Mouse (Mus musculus) monocyte, adult 5-6 weeks (primary cell): Measurements from ENCODE around the gene Syde2. TPM values are rescaled to one million over a fixed set of nuclear protein-coding genes. Genes with fewer than 3 reads are reported as not detected.

Experiments
- ATAC-seq: fragments of 153-309, 156-312 bp; replicated peaks from 2 replicates; pipeline ENCODE4 v1.8.0; 2017; ENCODE audit warnings: mild to moderate bottlenecking; ENCODE audit not compliant: low TSS enrichment, insufficient number of reproducible peaks, severe bottlenecking, poor library complexity, low FRiP score
- total RNA-seq: library from RNA; stranded (forward); fragments of 200-1000, 200-491, 200-594 nt; gene quantifications from 3 replicates; pipeline ENCODE4 v1.2.3, GENCODE M21; 2017

Syde2 gene
- total RNA-seq, 1 experiment from 2014 or later: 1.6 TPM

- no peak for ATAC-seq
Observed at GRCm38 (mm10) chr3:146039132-146039903, 51.6 kb downstream of the Syde2 start.

GRCm38 (mm10) chr3:146041382-146041781 lies 53.7 kb downstream of the Syde2 start:
- no peak for ATAC-seq

DNA sequence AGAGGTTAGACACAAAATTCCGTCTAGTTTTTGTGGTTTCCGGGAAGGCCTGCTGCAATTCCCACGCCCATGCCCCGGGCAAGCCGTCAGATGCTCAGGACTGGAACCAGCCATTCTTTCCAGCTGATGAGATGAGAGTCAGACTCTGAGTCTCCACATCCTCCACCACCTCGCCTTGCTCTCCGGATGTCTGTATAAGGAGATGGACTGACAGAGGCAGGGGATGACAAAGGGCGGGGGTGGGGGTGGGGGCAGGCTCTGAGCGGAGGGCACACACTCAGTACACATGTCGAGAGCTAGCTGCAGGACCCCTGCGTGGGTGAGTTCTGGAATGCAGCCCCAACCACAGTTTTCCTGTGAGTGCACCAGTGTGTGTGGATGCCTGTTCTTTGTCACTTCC lies 57.3 kb downstream of the Syde2 start:
- ATAC-seq: no peak

DNA sequence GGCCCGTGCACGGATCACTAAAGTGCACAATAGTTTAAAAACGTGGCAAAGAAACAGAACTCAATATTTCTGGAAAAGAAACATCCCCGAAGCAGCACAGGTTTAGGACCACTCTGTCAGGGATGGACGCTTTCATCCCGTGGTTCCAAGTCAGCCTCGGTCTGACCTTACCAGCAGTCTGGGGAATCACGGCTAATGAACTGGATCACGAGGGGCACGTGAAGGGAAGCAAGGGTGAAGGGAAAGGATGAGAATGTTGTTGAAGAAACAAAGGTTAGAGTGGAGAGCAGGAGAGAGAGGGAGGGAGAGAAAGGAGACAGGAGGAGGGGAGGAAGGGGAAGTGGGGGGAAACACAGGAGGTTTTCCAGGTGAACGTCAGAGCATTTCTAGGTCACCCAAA lies 58.4 kb downstream of the Syde2 start:
- no peak for ATAC-seq

- ATAC-seq: peak; percentile 34; the same call in 1 of the 2 replicates
Observed at GRCm38 (mm10) chr3:146047704-146048207, 60.1 kb downstream of the Syde2 start.

GRCm38 (mm10) chr3:146049951-146050350 lies 62.3 kb downstream of the Syde2 start:
- no peak for ATAC-seq

GRCm38 (mm10) chr3:146051277-146052007 lies 63.8 kb downstream of the Syde2 start:
- ATAC-seq: no peak

DNA sequence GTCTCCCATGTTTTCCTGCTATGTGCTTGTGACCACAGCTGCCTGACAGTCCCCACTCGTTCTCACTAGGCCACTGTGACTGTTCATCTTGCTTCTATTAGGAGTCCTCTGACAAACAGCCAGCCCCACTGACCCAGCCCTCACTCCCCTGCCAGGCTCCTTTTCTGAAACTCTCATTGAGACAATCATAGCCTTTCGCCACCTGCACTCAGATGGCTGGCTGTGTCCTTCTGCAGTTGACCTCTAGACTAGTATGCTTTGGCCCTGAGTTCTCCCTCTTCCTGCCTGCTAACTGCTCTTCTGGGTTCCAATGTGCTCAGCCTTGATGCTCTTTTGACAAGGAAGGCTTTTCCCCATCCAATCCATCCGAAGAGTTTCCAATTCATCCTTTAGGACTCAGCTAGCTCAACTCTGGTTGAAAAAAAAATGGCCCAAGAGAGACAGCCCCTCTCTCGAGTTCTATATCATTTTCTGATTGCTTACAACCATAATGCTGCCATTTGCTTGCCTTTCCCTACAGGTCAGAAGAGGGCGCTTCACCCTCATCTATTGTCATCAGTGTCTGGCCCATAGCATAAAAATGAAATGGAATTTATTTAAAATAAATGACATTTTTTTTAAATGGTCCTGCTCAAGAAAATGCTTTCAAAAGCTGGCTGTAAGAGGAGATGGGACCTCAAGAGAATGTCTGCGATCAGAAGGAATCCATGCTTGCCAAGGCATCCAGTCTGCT lies 65.6 kb downstream of the Syde2 start:
- no peak for ATAC-seq

DNA sequence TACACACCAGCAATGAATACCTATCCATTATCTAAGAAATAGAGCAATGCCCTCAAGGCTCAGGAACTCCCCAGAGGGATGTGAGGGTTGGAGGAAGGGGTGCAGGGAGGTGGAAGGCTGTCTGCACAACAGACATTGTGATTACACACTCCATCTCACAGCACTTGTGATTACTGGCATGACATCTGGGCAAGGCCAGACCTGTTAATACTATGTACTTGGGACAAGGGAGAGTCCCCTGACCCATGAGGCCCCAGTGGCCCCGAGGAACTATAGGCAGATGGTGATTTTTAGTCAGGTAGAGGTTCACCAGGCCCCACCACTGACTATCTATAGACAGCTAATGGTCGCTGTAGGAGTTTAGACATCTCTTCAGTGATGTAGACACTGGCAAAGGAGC lies 66.2 kb downstream of the Syde2 start:
- ATAC-seq: no peak

GRCm38 (mm10) chr3:146057131-146057530 lies 69.5 kb downstream of the Syde2 start:
- no peak for ATAC-seq

DNA sequence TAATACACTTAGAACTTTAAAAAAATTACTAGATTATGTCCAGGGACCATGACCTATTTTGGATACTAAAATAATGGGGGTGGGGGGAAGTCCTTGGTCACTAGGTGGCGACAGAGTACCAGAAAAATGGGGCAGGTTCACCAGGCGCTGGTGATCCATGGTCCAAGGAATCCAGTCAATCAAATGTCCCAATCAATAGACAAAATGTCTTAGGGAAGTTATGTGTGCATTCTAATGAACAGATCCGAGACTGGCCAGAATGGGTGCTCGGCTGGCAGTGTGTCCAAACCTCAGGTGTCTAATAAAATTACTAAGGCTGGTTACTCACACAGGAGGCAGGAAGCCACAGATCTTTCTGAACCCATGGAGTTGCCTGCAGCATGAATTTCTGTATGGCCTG lies 70.6 kb downstream of the Syde2 start:
- ATAC-seq: no peak

GRCm38 (mm10) chr3:146059356-146059926 lies 71.8 kb downstream of the Syde2 start:
- no peak for ATAC-seq

- ATAC-seq: no peak
Observed at GRCm38 (mm10) chr3:146063146-146063545, 75.5 kb downstream of the Syde2 start.

- no peak for ATAC-seq
Observed at GRCm38 (mm10) chr3:146069276-146069675, 81.6 kb downstream of the Syde2 start.

Other genes starting within 250 kb of the Syde2 start
- gene Ddah1, start 229.2 kb upstream of the Syde2 start, total RNA-seq: not detected in 3 replicates
- 122 to 137 TPM (median 132 TPM) in 3 replicates for gene Bcl10, start 65.1 kb upstream of the Syde2 start, total RNA-seq
- gene 2410004B18Rik, start 49.9 kb upstream of the Syde2 start, total RNA-seq: 24.4 to 36.0 TPM (median 25.5 TPM) in 3 replicates
- gene Wdr63, start 120.3 kb downstream of the Syde2 start, total RNA-seq: not detected in 3 replicates
- 0.19 to 0.78 TPM (median 0.75 TPM) in 3 replicates for gene Mcoln3, start 129.6 kb downstream of the Syde2 start, total RNA-seq
- 13.6 to 28.6 TPM (median 14.5 TPM) in 3 replicates for gene Mcoln2, start 162.0 kb downstream of the Syde2 start, total RNA-seq
- gene Lpar3, start 233.1 kb downstream of the Syde2 start, total RNA-seq: not detected in 3 replicates